Mouse (Mus musculus) intestine, postnatal 0 days (tissue): Measurements from ENCODE around the gene Tom1. TPM values are rescaled to one million over a fixed set of nuclear protein-coding genes. Genes with fewer than 3 reads are reported as not detected.

Source experiments
- ATAC-seq: fragments of 200-750 bp; cut with Nextera tagmentation; 2 replicates; pipeline ENCODE4 v1.8.0; 2017; ENCODE audit warnings: mild to moderate bottlenecking, moderate TSS enrichment, moderate library complexity
- H3K27ac ChIP-seq: fragments of 300-500 bp; sonication (generic); 2 replicates; pipeline ENCODE4 v1.5.1; 2014; ENCODE audit warnings: mild to moderate bottlenecking, low read depth, low read length, moderate library complexity
- H3K27me3 ChIP-seq: fragments of 300-500 bp; sonication (generic); replicated peaks from 2 replicates; pipeline ENCODE4 v1.6.1; 2014; ENCODE audit warnings: low read length, mixed read lengths; ENCODE audit not compliant: control insufficient read depth, insufficient read depth
- H3K36me3 ChIP-seq: fragments of 300-500 bp; sonication (generic); 2 replicates; pipeline ENCODE4 v1.6.1; 2014; ENCODE audit warnings: mild to moderate bottlenecking, moderate library complexity; ENCODE audit not compliant: control insufficient read depth, insufficient read depth
- H3K4me1 ChIP-seq: fragments of 300-500 bp; sonication (generic); replicated peaks from 2 replicates; pipeline ENCODE4 v1.6.1; 2014; ENCODE audit warnings: antibody characterized with exemption, low read length, mixed read lengths; ENCODE audit not compliant: control insufficient read depth, insufficient read depth
- H3K4me2 ChIP-seq: fragments of 300-500 bp; sonication (generic); replicated peaks from 2 replicates; pipeline ENCODE4 v1.6.1; 2014; ENCODE audit warnings: low read depth, mild to moderate bottlenecking, moderate library complexity
- H3K4me3 ChIP-seq: fragments of 300-500 bp; sonication (generic); 2 replicates; pipeline ENCODE4 v1.5.1; 2014; ENCODE audit warnings: low read depth, low read length
- H3K9ac ChIP-seq: fragments of 300-500 bp; sonication (generic); 2 replicates; pipeline ENCODE4 v1.6.1; 2014; ENCODE audit warnings: mild to moderate bottlenecking, low read depth, low read length
- H3K9me3 ChIP-seq: fragments of 300-500 bp; sonication (generic); 2 replicates; pipeline ENCODE4 v1.6.1; 2016; ENCODE audit warnings: mixed run types; ENCODE audit not compliant: control insufficient read depth
- CTCF ChIP-seq: sonication (generic); IDR thresholded peaks from 2 replicates; pipeline ENCODE4 v1.5.1; 2016; ENCODE audit warnings: low read depth, mild to moderate bottlenecking, control low read depth, antibody characterized with exemption, moderate library complexity
- WGBS: fragments of 180-500 bp; shearing (Covaris S2); extraction: QIAGEN DNeasy Blood & Tissue Kit; methylation state at CpG from one replicate; pipeline ENCODE4 v1.1.7; 2014; 5-methylcytosine and 5-hydroxymethylcytosine counted together
- polyA plus RNA-seq: library from polyadenylated mRNA; unstranded; fragments of >200 nt; fragmentation: Nextera tagmentation; extraction: Ambion mirVana; gene quantifications from 2 replicates; pipeline ENCODE4 v1.2.1, GENCODE M21; 2015

Gene Tom1
- polyA plus RNA-seq, 1 experiment from 2014 or later: 47.8 TPM

GRCm38 (mm10) chr8:75053342-75053741, 19.8 kb downstream of the Tom1 start:
- Histone ChIP-seq H3K27me3 (no peaks in the 10 kb centered on the region), H3K4me1 (no peaks in the 10 kb centered on the region), H3K27ac (no peak overlapping the region), H3K9ac (no peak overlapping the region), H3K4me3 (no peak overlapping the region), H3K36me3 (peaks cover 30% of the 10 kb centered on the region), H3K4me2 (no peak overlapping the region), H3K9me3 (no peaks in the 10 kb centered on the region)
- no peak for ATAC-seq
- 96% methylated on average over 4 of the region's 4 CpGs for WGBS
- no peak for TF ChIP-seq CTCF

- WGBS: 77% methylated on average over 2 of the region's 2 CpGs
- H3K4me1 ChIP-seq: no peaks in the 10 kb centered on the region
- no peak for ATAC-seq
These were observed 22.2 kb downstream of the Tom1 start for GRCm38 (mm10) chr8:75055673-75056072.

GRCm38 (mm10) chr8:75060022-75060421, 26.5 kb downstream of the Tom1 start:
- 75% methylated on average over 6 of the region's 6 CpGs for WGBS
- no peak overlapping the region for H3K27ac ChIP-seq
- H3K4me3 ChIP-seq: no peak overlapping the region
- no peak overlapping the region for H3K4me2 ChIP-seq
- H3K27me3 ChIP-seq: no peaks in the 10 kb centered on the region
- no peaks in the 10 kb centered on the region for H3K9me3 ChIP-seq
- H3K36me3 ChIP-seq: peaks cover 58% of the 10 kb centered on the region
- ATAC-seq: no peak
- TF ChIP-seq CTCF: no peak
- H3K9ac ChIP-seq: no peak overlapping the region
- H3K4me1 ChIP-seq: no peaks in the 10 kb centered on the region

More at GRCm38 (mm10) chr8:75055673-75056072, 22.2 kb downstream of the Tom1 start:
- Histone ChIP-seq H3K36me3 (peaks cover 38% of the 10 kb centered on the region), H3K9ac (no peak overlapping the region), H3K4me2 (no peak overlapping the region), H3K4me3 (no peak overlapping the region), H3K27ac (no peak overlapping the region), H3K9me3 (no peaks in the 10 kb centered on the region), H3K27me3 (no peaks in the 10 kb centered on the region)
- no peak for TF ChIP-seq CTCF

- Histone ChIP-seq H3K9me3 (no peaks in the 10 kb centered on the region), H3K4me2 (no peak overlapping the region), H3K9ac (no peak overlapping the region), H3K27ac (no peak overlapping the region), H3K4me1 (no peaks in the 10 kb centered on the region), H3K4me3 (no peak overlapping the region), H3K27me3 (no peaks in the 10 kb centered on the region), H3K36me3 (peaks cover 61% of the 10 kb centered on the region)
- TF ChIP-seq CTCF: no peak
- 86% methylated on average over 2 of the region's 2 CpGs for whole genome bisulfite sequencing
- ATAC-seq: no peak
These were observed 27.3 kb downstream of the Tom1 start for GRCm38 (mm10) chr8:75060815-75061214.

GRCm38 (mm10) chr8:75063290-75063689, 29.8 kb downstream of the Tom1 start:
- Histone ChIP-seq H3K4me2 (no peak overlapping the region), H3K9me3 (no peaks in the 10 kb centered on the region), H3K4me3 (no peak overlapping the region), H3K27ac (no peak overlapping the region), H3K4me1 (no peaks in the 10 kb centered on the region), H3K36me3 (peaks cover 59% of the 10 kb centered on the region), H3K9ac (no peak overlapping the region), H3K27me3 (no peaks in the 10 kb centered on the region)
- 80% methylated on average over 3 of the region's 3 CpGs for WGBS
- no peak for ATAC-seq
- TF ChIP-seq CTCF: no peak

GRCm38 (mm10) chr8:75064790-75065189, 31.3 kb downstream of the Tom1 start:
- no peak overlapping the region for H3K9ac ChIP-seq
- H3K4me3 ChIP-seq: no peak overlapping the region
- H3K9me3 ChIP-seq: no peaks in the 10 kb centered on the region
- H3K4me1 ChIP-seq: no peaks in the 10 kb centered on the region
- no peak for TF ChIP-seq CTCF
- H3K27ac ChIP-seq: no peak overlapping the region
- H3K27me3 ChIP-seq: no peaks in the 10 kb centered on the region
- H3K4me2 ChIP-seq: no peak overlapping the region
- H3K36me3 ChIP-seq: peaks cover 51% of the 10 kb centered on the region
- 91% methylated on average over 3 of the region's 3 CpGs for WGBS
- ATAC-seq: no peak

- H3K4me2 ChIP-seq: no peak overlapping the region
- H3K27ac ChIP-seq: no peak overlapping the region
- ATAC-seq: no peak
- no peaks in the 10 kb centered on the region for H3K4me1 ChIP-seq
- no peak overlapping the region for H3K9ac ChIP-seq
- no peaks in the 10 kb centered on the region for H3K9me3 ChIP-seq
- no peaks in the 10 kb centered on the region for H3K27me3 ChIP-seq
- no peak overlapping the region for H3K4me3 ChIP-seq
- H3K36me3 ChIP-seq: peaks cover 45% of the 10 kb centered on the region
- WGBS: 73% methylated on average over 6 of the region's 6 CpGs
- TF ChIP-seq CTCF: no peak
These were observed 33.8 kb downstream of the Tom1 start for GRCm38 (mm10) chr8:75067287-75067686.
